Mouse (Mus musculus) adrenal gland, adult 2 months (tissue): ENCODE data around the gene Slc25a22. TPM values are rescaled to one million over a fixed set of nuclear protein-coding genes. Genes with fewer than 3 reads are reported as not detected.
"Not testable (repeated sequence)": the region's sequence is repeated elsewhere in the genome, so short reads cannot be mapped to it uniquely, and the experiment has no call there.

Experiments
- DNase-seq: peaks from one replicate; pipeline ENCODE4 v3.0.0; 2021
- polyA plus RNA-seq: library from polyadenylated mRNA; depleted of rRNA; stranded (reverse); fragments of >200 nt; gene quantifications from 2 replicates; pipeline ENCODE4 v1.2.3, GENCODE M21; 2012
- total RNA-seq, 2 experiments: library from RNA; stranded (reverse); gene quantifications; 2 replicates each; pipeline ENCODE4 v1.2.3; 2021

The Slc25a22 gene
- total and polyA plus RNA-seq, 3 experiments = 125 to 236 (median 172) TPM

DNA sequence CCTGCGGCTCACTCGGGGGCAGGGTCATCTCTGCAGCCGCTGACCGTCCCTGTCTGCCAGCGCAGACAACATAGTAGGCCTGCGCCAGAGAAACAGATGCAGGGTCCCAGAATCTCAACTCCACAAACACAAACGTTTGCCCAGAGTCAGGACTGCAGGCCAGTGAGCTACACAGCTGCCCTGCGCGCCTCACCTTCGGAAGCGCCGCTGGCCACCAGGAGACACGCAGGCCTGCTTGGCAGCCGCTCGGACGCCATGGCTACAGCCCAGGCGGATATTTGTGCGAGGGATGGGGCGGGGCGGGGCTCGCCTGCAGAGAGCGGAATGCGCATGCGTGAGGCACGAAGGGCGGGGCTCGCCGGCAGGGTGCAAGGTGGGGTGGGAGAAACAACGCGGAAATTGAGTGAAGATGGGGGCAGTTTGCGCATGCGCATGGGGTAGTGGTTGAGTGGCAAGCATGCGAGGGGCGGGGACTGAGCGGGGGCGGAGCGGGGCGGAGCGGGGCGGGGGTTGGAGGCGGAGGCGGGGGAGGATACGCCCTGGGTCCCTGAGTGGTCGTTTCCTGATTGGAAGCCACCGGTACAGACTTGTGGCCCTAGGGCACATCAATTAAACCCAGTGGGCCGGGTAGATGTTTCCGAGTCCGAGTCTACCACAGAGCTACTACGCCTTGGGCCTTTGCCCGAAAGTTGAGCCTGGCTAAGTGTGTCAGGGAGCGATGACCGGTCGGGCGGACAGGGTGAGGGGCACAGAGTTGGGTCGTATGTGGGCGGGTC, 23.7 kb downstream of the Slc25a22 start, which contains the start of gene Gatd1:
TSS of gene Gatd1 (minus strand) at position 328 of the 776 bp plus-strand sequence.
- DNase-seq = peak; percentile 99

GRCm38 (mm10) chr7:141413331-141413730, 24.4 kb downstream of the Slc25a22 start:
- DNase-seq = no peak

DNA sequence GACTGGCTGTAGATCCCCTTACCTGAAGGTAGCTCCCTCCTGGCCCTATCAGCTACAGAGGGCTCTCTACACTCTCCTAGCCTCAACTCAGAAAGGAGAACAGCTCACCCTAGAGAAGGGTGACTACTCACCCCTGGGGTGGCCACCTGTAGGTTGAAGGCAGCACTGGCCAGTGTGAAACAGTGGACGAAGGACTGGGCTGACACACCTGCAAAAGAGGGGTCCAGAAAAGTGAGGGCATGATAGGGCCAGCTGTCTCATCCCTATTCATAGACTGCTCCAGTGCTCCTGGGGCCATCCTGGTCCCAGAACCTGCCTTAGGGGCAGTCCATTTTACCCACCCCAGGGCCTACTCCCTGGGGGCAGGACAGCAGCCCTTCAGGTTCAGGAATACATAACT, 26.0 kb downstream of the Slc25a22 start:
- no peak for DNase-seq

- no peak for DNase-seq
Measured at GRCm38 (mm10) chr7:141410631-141411030, 27.1 kb downstream of the Slc25a22 start.

DNA sequence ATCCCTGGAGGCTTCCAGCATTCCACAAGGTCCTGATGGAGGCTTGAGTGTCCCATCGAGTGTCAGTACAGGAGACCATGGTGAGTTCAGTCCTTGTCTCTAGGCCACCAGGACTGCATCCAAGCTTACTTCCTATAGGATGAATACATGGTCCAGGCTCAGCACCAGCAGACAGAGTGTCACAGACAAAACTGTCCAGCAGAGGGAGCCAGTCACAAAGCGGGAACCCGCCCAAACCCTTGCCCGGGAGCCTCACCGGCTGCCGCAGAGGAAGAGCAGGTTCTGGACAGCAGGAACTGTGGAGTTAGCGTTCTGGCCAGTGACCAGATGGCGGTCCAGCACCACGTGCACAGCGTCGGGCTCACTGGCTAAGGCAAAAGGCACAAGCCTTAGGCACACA, 28.9 kb downstream of the Slc25a22 start:
- peak; percentile 90 for DNase-seq

- DNase-seq = not testable (repeated sequence)
Measured at GRCm38 (mm10) chr7:141407670-141408069, 30.0 kb downstream of the Slc25a22 start.

DNA sequence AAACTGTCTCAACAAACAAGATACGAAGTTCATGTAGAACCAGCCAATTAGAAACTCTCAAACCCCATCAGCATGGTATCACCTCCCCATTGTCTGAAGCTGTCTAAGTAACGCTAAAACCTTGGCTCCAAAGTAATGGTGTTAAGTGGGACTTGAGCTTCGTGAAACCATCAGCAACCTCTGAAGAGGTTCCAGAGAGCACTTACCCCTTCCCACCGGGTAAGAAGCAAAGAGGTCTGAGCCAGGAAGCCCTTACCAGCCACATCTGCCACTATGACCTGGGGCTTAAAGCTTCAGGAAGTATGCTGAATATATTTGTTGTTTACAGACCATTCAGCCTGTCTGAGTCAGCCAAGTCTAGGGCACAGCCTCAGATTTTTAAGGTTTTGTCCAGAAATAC, 32.2 kb downstream of the Slc25a22 start:
- DNase-seq = no peak

DNA sequence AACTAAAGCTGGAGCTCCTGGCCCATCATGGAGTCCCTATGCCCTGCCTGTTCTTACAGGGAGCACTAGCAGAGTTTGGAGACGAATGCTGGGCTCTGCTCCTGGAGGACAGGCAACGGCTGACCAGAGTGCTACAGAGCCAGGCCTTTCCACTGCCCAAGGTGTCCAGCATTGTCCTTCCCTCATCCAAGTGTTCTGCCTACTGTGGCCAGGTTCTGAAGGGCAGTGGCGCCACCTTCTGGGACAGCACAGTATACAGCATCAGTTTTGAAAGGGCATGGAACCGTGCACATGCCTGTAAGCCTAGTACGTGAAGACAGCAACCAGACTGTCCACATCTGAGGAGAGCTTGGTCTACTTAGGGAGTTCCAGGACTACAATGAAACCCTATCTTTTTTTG, 34.4 kb downstream of the Slc25a22 start:
- DNase-seq = peak; percentile 79

DNA sequence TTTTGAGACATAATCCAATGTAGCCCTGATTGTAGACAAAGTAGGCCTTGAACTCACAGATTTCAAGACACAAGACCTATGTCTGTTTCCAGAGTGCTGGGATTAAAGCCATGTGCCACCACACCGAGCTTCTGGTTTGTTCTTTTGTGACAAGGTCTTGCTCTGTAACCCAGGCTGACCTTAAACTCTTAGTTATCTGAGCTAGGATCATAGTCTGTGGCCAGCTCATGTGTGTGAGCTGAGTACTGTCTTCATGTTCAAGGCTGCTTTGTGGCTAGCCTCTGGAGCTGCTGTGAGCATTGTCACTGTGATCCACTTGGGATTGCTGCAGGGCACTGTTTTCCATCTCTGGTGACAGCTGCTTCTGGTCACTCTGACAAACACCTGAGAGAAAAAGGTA, 42.3 kb downstream of the Slc25a22 start:
- DNase-seq = peak; percentile 68

DNA sequence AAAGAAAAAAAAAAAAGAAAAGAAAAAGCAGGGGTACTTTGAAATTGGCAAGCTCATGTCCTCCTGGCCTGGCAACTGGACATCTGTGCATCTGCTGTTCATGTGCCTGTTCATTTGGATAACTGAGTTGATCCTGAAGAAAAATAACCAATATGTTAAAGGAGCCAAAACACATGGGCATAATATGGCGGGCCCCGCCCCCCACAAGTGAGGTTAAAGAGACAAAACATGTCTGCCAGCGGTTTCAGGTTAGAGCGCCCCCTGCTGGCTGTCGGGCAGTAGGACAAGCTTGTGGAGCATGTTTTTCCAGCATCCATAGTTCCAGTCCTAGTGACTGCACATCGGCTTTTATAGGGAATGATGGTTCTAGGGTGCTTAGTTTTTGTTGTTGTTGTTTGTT, 42.9 kb downstream of the Slc25a22 start:
- peak; percentile 69 for DNase-seq

- peak; percentile 70 for DNase-seq
Measured at GRCm38 (mm10) chr7:141394158-141394557, 43.5 kb downstream of the Slc25a22 start.

- DNase-seq = no peak
Measured at GRCm38 (mm10) chr7:141392552-141393222, 45.0 kb downstream of the Slc25a22 start.

- DNase-seq = peak; percentile 98
Measured at GRCm38 (mm10) chr7:141391625-141392551, 45.8 kb downstream of the Slc25a22 start, which contains the start of gene Taldo1. Gene Taldo1 (plus strand): TSS chr7:141392199.

GRCm38 (mm10) chr7:141390326-141391259, 47.1 kb downstream of the Slc25a22 start:
- no peak for DNase-seq

GRCm38 (mm10) chr7:141388487-141389109, 49.1 kb downstream of the Slc25a22 start:
- DNase-seq = no peak

- DNase-seq = no peak
Measured at GRCm38 (mm10) chr7:141387807-141388486, 49.7 kb downstream of the Slc25a22 start.

GRCm38 (mm10) chr7:141381068-141381835, 56.4 kb downstream of the Slc25a22 start:
- DNase-seq = no peak
